In the genomic region with DNA sequence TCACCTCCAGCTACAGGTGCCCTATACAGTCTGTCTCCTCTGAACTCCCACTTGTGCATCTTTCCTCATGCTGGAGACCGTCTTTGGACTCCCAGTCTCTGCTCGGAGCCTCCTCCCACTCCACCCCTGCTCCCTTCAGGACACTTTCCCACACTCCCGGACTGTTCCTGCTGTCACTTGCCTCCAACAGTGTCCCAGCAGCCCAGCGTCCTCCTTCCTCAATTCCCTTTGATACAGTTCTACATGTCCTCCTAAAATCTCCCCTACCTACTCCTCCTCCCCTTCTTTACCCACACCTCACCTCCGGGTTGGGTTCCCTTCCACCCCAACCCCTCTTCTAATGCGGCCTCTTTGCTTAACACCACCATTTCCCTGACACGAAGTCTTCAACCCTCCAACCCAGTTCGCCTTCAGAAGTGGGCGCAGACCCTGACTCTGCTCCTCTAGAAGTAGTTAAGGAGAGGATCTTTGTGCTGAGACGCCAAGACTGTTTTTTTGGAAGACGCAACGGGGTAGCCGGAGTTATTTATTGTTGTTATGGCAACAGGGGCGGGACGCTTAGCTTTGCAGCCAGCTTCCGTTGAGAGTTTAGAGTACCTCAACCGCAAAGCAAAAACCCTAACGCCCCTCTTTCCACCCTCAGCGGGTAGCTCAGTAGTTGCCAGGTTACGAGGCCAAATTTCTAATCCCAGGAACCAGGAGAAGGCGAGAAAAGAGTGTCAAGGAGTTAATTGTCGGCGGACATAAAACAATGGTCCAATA, we compare ENCODE assay signal across 8 mouse cellular contexts. TPM values are rescaled to one million over a fixed set of nuclear protein-coding genes. Genes with fewer than 3 reads are reported as not detected.
DNase-seq lines count a peak whose midpoint lies in the region; ATAC-seq lines count a peak whose summit lies in the region.

A gene (minus strand): TSS at position 506 of the 762 bp plus-strand sequence.

- 3% methylated on average over 23 of the region's 23 CpGs for WGBS in heart, embryonic 10.5 days
- 3% methylated on average over 23 of the region's 23 CpGs for WGBS in kidney, embryonic 14.5 days

- peak within 1 kb of the TSS; percentile 63 for H3K4me2 ChIP-seq in kidney, embryonic 14.5 days (replicated peaks; ENCODE audit: low read depth, low read length)

- H3K4me1 ChIP-seq in heart, embryonic 10.5 days = peaks cover 23% of the 10 kb centered on the region
- H3K4me1 ChIP-seq in kidney, embryonic 14.5 days (ENCODE audit: control insufficient read depth, insufficient read depth, low read length) = peaks cover 8% of the 10 kb centered on the region; the same call in 1 of the 2 replicates

- peak; percentile 45; the same call in 1 of the 2 replicates for ATAC-seq in kidney, embryonic 14.5 days (ENCODE audit: low FRiP score, low TSS enrichment)
- ATAC-seq in erythroblast, adult 5-6 weeks (replicated peaks; ENCODE audit: low FRiP score, poor library complexity, severe bottlenecking) = no peak

- H3K9me3 ChIP-seq in heart, embryonic 10.5 days = no peaks in the 10 kb centered on the region
- no peaks in the 10 kb centered on the region for H3K9me3 ChIP-seq in kidney, embryonic 14.5 days (ENCODE audit: control insufficient read depth, low read length)

- peak; percentile 95 for DNase-seq in heart, adult 11 months
- no peak for DNase-seq in heart, adult 8-10 months (ENCODE audit: low spot score)
- peak; percentile 52 for DNase-seq in cerebellum, adult 9-11 months
- DNase-seq in heart, embryonic 10.5 days (ENCODE audit: low spot score) = no peak
- peak; percentile 74 for DNase-seq in lung, postnatal 25 days (ENCODE audit: low spot score)
- peak; percentile 87 for DNase-seq in retina, postnatal 1 day

- H3K36me3 ChIP-seq in heart, embryonic 10.5 days = no peaks in the 10 kb centered on the region
- no peaks in the 10 kb centered on the region for H3K36me3 ChIP-seq in kidney, embryonic 14.5 days (ENCODE audit: control insufficient read depth, insufficient read depth, low read length)

- peak within 1 kb of the TSS; percentile 38; the same call in 1 of the 2 replicates for H3K27ac ChIP-seq in heart, embryonic 10.5 days
- H3K27ac ChIP-seq in kidney, embryonic 14.5 days (ENCODE audit: low read depth, low read length) = no peak within 1 kb of the TSS

- H3K9ac ChIP-seq in kidney, embryonic 14.5 days (ENCODE audit: low read depth, low read length) = peak within 1 kb of the TSS; percentile 19

- peak within 1 kb of the TSS; percentile 60 for H3K4me3 ChIP-seq in heart, embryonic 10.5 days
- H3K4me3 ChIP-seq in kidney, embryonic 14.5 days (ENCODE audit: low read length) = peak within 1 kb of the TSS; percentile 44

- H3K27me3 ChIP-seq in heart, embryonic 10.5 days (ENCODE audit: insufficient read depth, poor library complexity, severe bottlenecking) = peaks cover 36% of the 10 kb centered on the region
- H3K27me3 ChIP-seq in kidney, embryonic 14.5 days (ENCODE audit: control insufficient read depth, insufficient read depth, low read length) = peaks cover 6% of the 10 kb centered on the region; the same call in 1 of the 2 replicates

RNA-seq across cellular contexts. Expression of the gene that starts here (rescaled TPM):
- total RNA-seq in heart, adult 8-10 months (2022) = 1 to 10 TPM in 1 of 4 experiments, under 1 TPM in 2, not detected in 1; 0.37 to 1.2 (median 0.41) TPM
- polyA plus RNA-seq in heart, embryonic 10.5 days (2016; fragmentation: Nextera tagmentation; extraction: Ambion mirVana) = 0.17 and 0.26 TPM in 2 replicates
- 0.39 and 0.61 TPM in 2 replicates for polyA plus RNA-seq in kidney, embryonic 14.5 days (2014; fragmentation: Nextera tagmentation; extraction: Ambion mirVana)
- not detected in 2 replicates for total RNA-seq in erythroblast, adult 5-6 weeks (2015; ENCODE audit: low replicate concordance)
- total RNA-seq in erythroblast, adult 5-6 weeks (2017; ENCODE audit: low replicate concordance) = not detected in 2 replicates

Comparison
In these comparisons a context has a peak if more than half of its experiments do, and no peak if none do; other contexts are left out.
1. DNase-seq: peak in heart, adult 11 months (single experiment), cerebellum, adult 9-11 months (single experiment), lung, postnatal 25 days (single experiment) and retina, postnatal 1 day (single experiment); none in heart, adult 8-10 months (single experiment) and heart, embryonic 10.5 days (single experiment).
2. Peak in ATAC-seq, H3K4me3 ChIP-seq, H3K9ac ChIP-seq and H3K4me2 ChIP-seq in kidney, embryonic 14.5 days; RNA of the gene not detected or under 1 TPM.